Mouse (Mus musculus) ES-E14 (cell line): Measurements from ENCODE around the gene Rbfox3. TPM values are rescaled to one million over a fixed set of nuclear protein-coding genes. Genes with fewer than 3 reads are reported as not detected.
A peak's percentile ranks its signal among the peaks of the same experiment; 100 is the strongest.

Experiments used
- DNase-seq: peaks from one replicate; pipeline ENCODE4 v3.0.0-alpha.2; 2013; ENCODE audit warnings: low read depth, low spot score
- H3K27ac ChIP-seq: 2 replicates; pipeline ENCODE4 v1.5.1; 2012; ENCODE audit warnings: low read depth, mild to moderate bottlenecking, low read length, moderate library complexity, mixed read lengths; ENCODE audit not compliant: poor library complexity, insufficient read depth, severe bottlenecking
- H3K36me3 ChIP-seq: 2 replicates; pipeline ENCODE4 v1.6.1; 2012; ENCODE audit warnings: mild to moderate bottlenecking, low read length, moderate library complexity, mixed read lengths; ENCODE audit not compliant: control insufficient read depth, poor library complexity, insufficient read depth, severe bottlenecking
- H3K4me1 ChIP-seq, 2 experiments: fragments of 150-350 bp in 1 of 2; sonication (generic) in 1 of 2; 2 replicates each; pipeline ENCODE4 v1.6.1; 2012; ENCODE audit warnings: low read length in 2 of 2, mild to moderate bottlenecking in 1 of 2, mixed read lengths in 1 of 2; ENCODE audit not compliant: control insufficient read depth in 2 of 2, insufficient read depth in 2 of 2, poor library complexity in 1 of 2
- H3K4me3 ChIP-seq, 2 experiments: fragments of 150-350 bp in 1 of 2; sonication (generic) in 1 of 2; 2 replicates each; pipeline ENCODE4 v1.5.1; 2012; ENCODE audit warnings: low read length in 2 of 2, low read depth in 1 of 2, mild to moderate bottlenecking in 1 of 2, mixed read lengths in 1 of 2; ENCODE audit not compliant: insufficient read depth in 1 of 2, poor library complexity in 1 of 2, severe bottlenecking in 1 of 2
- H3K9ac ChIP-seq: 2 replicates; pipeline ENCODE4 v1.6.1; 2012; ENCODE audit warnings: low read depth, mild to moderate bottlenecking, low read length, mixed read lengths; ENCODE audit not compliant: poor library complexity, insufficient read depth, severe bottlenecking
- H3K9me3 ChIP-seq: fragments of 150-350 bp; sonication (generic); 2 replicates; pipeline ENCODE4 v1.6.1; 2012; ENCODE audit warnings: low read depth, mild to moderate bottlenecking, low read length; ENCODE audit not compliant: control insufficient read depth, insufficient read depth
- CHD2 ChIP-seq: IDR thresholded peaks from 2 replicates; pipeline ENCODE4 v1.6.1; 2014; ENCODE audit warnings: mild to moderate bottlenecking, low read depth, low read length, inconsistent platforms
- HCFC1 ChIP-seq: IDR thresholded peaks from 2 replicates; pipeline ENCODE4 v1.6.1; 2012; ENCODE audit warnings: low read length, inconsistent platforms, borderline replicate concordance; ENCODE audit not compliant: insufficient read depth
- MAFK ChIP-seq: IDR thresholded peaks from 2 replicates; pipeline ENCODE4 v1.6.1; 2014; ENCODE audit warnings: mild to moderate bottlenecking, low read depth, low read length, inconsistent platforms; ENCODE audit not compliant: insufficient read depth
- ZC3H11A ChIP-seq: IDR thresholded peaks from 2 replicates; pipeline ENCODE4 v1.6.1; 2012; ENCODE audit warnings: low read depth, mild to moderate bottlenecking, inconsistent platforms, low read length, borderline replicate concordance
- ZNF384 ChIP-seq: IDR thresholded peaks from 2 replicates; pipeline ENCODE4 v1.6.1; 2012; ENCODE audit warnings: low read depth, low read length, inconsistent platforms
- in situ Hi-C, 2 experiments: fragments of 600-800 bp; cut with MboI; formaldehyde crosslinking; loops; one replicate each; pipeline ENCODE4 v1.15.1; 2025; ENCODE audit warnings: low sequenced_read_pairs in 2 of 2, inconsistent platforms in 1 of 2; ENCODE audit not compliant: unreplicated experiment in 2 of 2
- total RNA-seq: library from RNA; depleted of rRNA; stranded (reverse); fragments of 300-350 nt; gene quantifications from 2 replicates; pipeline ENCODE4 v1.2.3, GENCODE M21; 2012

The Rbfox3 gene
- total RNA-seq, 1 experiment = 0.45 TPM

DNA sequence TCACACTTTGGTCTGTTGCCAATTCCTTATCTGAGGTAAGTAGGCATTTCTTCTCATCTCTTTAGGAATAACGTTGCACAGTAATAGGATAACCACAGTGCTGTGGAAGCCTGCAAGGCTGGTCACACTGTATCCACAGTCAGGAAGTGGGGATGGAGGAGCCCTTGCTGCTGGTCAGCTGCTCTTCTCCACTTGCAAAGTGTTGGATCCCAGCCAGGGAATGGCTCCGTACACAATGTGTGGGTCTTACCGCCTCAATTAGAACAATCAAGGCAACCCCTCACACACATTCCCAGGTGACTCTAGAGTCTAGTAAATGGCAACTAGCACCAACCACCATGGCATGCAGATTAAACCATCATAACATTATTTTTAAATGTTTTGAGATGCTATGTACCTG lies 266.2 kb downstream of the Rbfox3 start:
- DNase-seq = no peak
- no peaks in the 10 kb centered on the region for H3K9me3 ChIP-seq
- H3K4me3 ChIP-seq = no peak overlapping the region
- H3K4me1 ChIP-seq = no peaks in the 10 kb centered on the region
- no peaks in the 10 kb centered on the region for H3K36me3 ChIP-seq
- no peak overlapping the region for H3K9ac ChIP-seq
- no peak overlapping the region for H3K27ac ChIP-seq
- TF ChIP-seq CHD2 (no peak), ZNF384 (no peak), ZC3H11A (no peak), HCFC1 (no peak), MAFK (no peak)
- in situ Hi-C loops = no loop called here

- no peaks in the 10 kb centered on the region for H3K9me3 ChIP-seq
- TF ChIP-seq MAFK (peak; percentile 91), CHD2 (no peak)
- no peak overlapping the region for H3K9ac ChIP-seq
- H3K27ac ChIP-seq = no peak overlapping the region
- DNase-seq = peak; percentile 33
- in situ Hi-C loops = no loop called here
- no peaks in the 10 kb centered on the region for H3K36me3 ChIP-seq
- no peaks in the 10 kb centered on the region for H3K4me1 ChIP-seq
- no peak overlapping the region for H3K4me3 ChIP-seq
Measured at GRCm38 (mm10) chr11:118640706-118641105, 270.7 kb downstream of the Rbfox3 start.

DNA sequence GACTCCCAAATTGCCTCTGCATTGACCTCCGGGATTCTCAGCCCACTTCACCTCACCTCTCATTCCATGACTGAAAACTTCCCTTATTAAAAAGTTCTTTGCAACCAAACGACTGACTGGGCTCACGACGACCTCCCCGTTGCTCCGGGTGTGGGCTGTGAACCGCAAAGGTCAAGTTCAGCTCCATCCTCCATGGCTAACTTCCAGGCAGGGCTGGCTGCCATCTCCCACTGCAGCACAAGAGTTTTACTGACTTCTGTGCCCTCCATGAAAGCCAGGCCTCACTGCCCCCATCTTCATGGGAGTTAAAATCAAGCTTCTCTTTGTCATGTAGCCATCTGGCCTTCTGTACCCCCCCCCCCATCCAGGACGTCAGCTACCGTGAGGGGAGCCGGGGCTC lies 273.7 kb downstream of the Rbfox3 start:
- no peak for DNase-seq
- Histone ChIP-seq H3K4me1 (no peaks in the 10 kb centered on the region), H3K27ac (no peak overlapping the region), H3K4me3 (no peak overlapping the region), H3K9ac (no peak overlapping the region), H3K9me3 (no peaks in the 10 kb centered on the region), H3K36me3 (no peaks in the 10 kb centered on the region)
- no peak for TF ChIP-seq HCFC1
- TF ChIP-seq ZNF384 = no peak
- TF ChIP-seq ZC3H11A = no peak
- TF ChIP-seq CHD2 = no peak
- TF ChIP-seq MAFK = no peak
- in situ Hi-C loops = no loop called here

GRCm38 (mm10) chr11:118634647-118635046 lies 276.8 kb downstream of the Rbfox3 start:
- in situ Hi-C loops = no loop called here
- Histone ChIP-seq H3K9me3 (no peaks in the 10 kb centered on the region), H3K27ac (no peak overlapping the region), H3K9ac (no peak overlapping the region), H3K4me3 (no peak overlapping the region), H3K36me3 (no peaks in the 10 kb centered on the region), H3K4me1 (no peaks in the 10 kb centered on the region)
- TF ChIP-seq CHD2 = no peak
- TF ChIP-seq ZC3H11A = no peak
- TF ChIP-seq MAFK = no peak
- no peak for TF ChIP-seq HCFC1
- TF ChIP-seq ZNF384 = no peak
- peak; percentile 20 for DNase-seq

- no peak for TF ChIP-seq ZNF384
- TF ChIP-seq CHD2 = no peak
- no peak for TF ChIP-seq MAFK
- TF ChIP-seq HCFC1 = no peak
- no peak for TF ChIP-seq ZC3H11A
- no peak overlapping the region for H3K9ac ChIP-seq
- H3K9me3 ChIP-seq = no peaks in the 10 kb centered on the region
- no peak overlapping the region for H3K27ac ChIP-seq
- H3K36me3 ChIP-seq = no peaks in the 10 kb centered on the region
- H3K4me1 ChIP-seq = peaks cover 0 to 2% of the 10 kb centered on the region in 2 experiments; a peak in 1 of 4 replicates
- in situ Hi-C loops = no loop called here
- no peak for DNase-seq
- H3K4me3 ChIP-seq = no peak overlapping the region
Measured at GRCm38 (mm10) chr11:118629718-118630117, 281.7 kb downstream of the Rbfox3 start.
